Mouse (Mus musculus) small intestine, adult 2 months (tissue): ENCODE data around the gene Rad23b. TPM values are rescaled to one million over a fixed set of nuclear protein-coding genes. Genes with fewer than 3 reads are reported as not detected.

ENCODE experiments used
- H3K27ac ChIP-seq: fragments of 200-500 bp; 2 replicates; pipeline ENCODE4 v1.5.1; 2012; ENCODE audit warnings: low read depth, low read length, control low read depth, inconsistent platforms; ENCODE audit not compliant: insufficient read depth
- H3K27me3 ChIP-seq: fragments of 200-500 bp; 2 replicates; pipeline ENCODE4 v1.6.1; 2012; ENCODE audit warnings: mild to moderate bottlenecking, moderate library complexity, low read length, inconsistent platforms; ENCODE audit not compliant: control insufficient read depth, insufficient read depth
- H3K36me3 ChIP-seq: fragments of 200-500 bp; 2 replicates; pipeline ENCODE4 v1.6.1; 2012; ENCODE audit warnings: mild to moderate bottlenecking, low read length, control low read depth, inconsistent platforms; ENCODE audit not compliant: control insufficient read depth, insufficient read depth
- H3K4me1 ChIP-seq: fragments of 200-500 bp; 2 replicates; pipeline ENCODE4 v1.6.1; 2012; ENCODE audit warnings: low read length, inconsistent platforms, mixed read lengths; ENCODE audit not compliant: control insufficient read depth, insufficient read depth, insufficient read length
- H3K4me3 ChIP-seq: fragments of 200-500 bp; 2 replicates; pipeline ENCODE4 v1.5.1; 2012; ENCODE audit warnings: low read depth, mild to moderate bottlenecking, control low read depth, inconsistent platforms, low read length, moderate library complexity
- CTCF ChIP-seq: fragments of 200-500 bp; IDR thresholded peaks from 2 replicates; pipeline ENCODE4 v1.5.1; 2012; ENCODE audit warnings: low read depth, mild to moderate bottlenecking, control low read depth, inconsistent platforms, low read length, moderate library complexity, mixed read lengths; ENCODE audit not compliant: insufficient replicate concordance, insufficient read length; ENCODE audit errors: extremely low read depth
- POLR2A ChIP-seq: fragments of 200-500 bp; IDR thresholded peaks from 2 replicates; pipeline ENCODE4 v1.6.1; 2012; ENCODE audit warnings: low read depth, mild to moderate bottlenecking, control low read depth, inconsistent platforms, low read length, moderate library complexity
- WGBS: fragments of 180-500 bp; shearing (Covaris S2); methylation state at CpG from one replicate; pipeline ENCODE4 v1.1.7; 2018; 5-methylcytosine and 5-hydroxymethylcytosine counted together
- polyA plus RNA-seq: library from polyadenylated mRNA; depleted of rRNA; stranded (reverse); fragments of >200 nt; gene quantifications from 2 replicates; pipeline ENCODE4 v1.2.3, GENCODE M21; 2012

Rad23b gene
- polyA plus RNA-seq, 1 experiment = 267 TPM

GRCm38 (mm10) chr4:55386768-55387167 lies 36.9 kb downstream of the Rad23b start:
- WGBS = 68% methylated on average over 2 of the region's 2 CpGs
- TF ChIP-seq POLR2A = no peak
- TF ChIP-seq CTCF = no peak
- no peak overlapping the region for H3K27ac ChIP-seq

GRCm38 (mm10) chr4:55391480-55391879 lies 41.6 kb downstream of the Rad23b start:
- 78% methylated on average over 1 of the region's 1 CpGs for WGBS
- H3K4me1 ChIP-seq = no peaks in the 10 kb centered on the region
- H3K4me3 ChIP-seq = no peak overlapping the region
- peaks cover 15% of the 10 kb centered on the region for H3K36me3 ChIP-seq
- TF ChIP-seq POLR2A (no peak), CTCF (no peak)
- no peak overlapping the region for H3K27ac ChIP-seq
- no peaks in the 10 kb centered on the region for H3K27me3 ChIP-seq

More at GRCm38 (mm10) chr4:55386768-55387167, 36.9 kb downstream of the Rad23b start:
- Histone ChIP-seq H3K4me3 (no peak overlapping the region), H3K4me1 (no peaks in the 10 kb centered on the region), H3K27me3 (no peaks in the 10 kb centered on the region), H3K36me3 (peaks cover 49% of the 10 kb centered on the region)

GRCm38 (mm10) chr4:55392445-55392844 lies 42.6 kb downstream of the Rad23b start:
- H3K36me3 ChIP-seq = peaks cover 9% of the 10 kb centered on the region
- TF ChIP-seq CTCF (no peak), POLR2A (no peak)
- H3K4me3 ChIP-seq = no peak overlapping the region
- H3K4me1 ChIP-seq = no peaks in the 10 kb centered on the region
- no peak overlapping the region for H3K27ac ChIP-seq
- no peaks in the 10 kb centered on the region for H3K27me3 ChIP-seq
- 91% methylated on average over 7 of the region's 7 CpGs for WGBS

GRCm38 (mm10) chr4:55397911-55398762 lies 48.3 kb downstream of the Rad23b start:
- Histone ChIP-seq H3K36me3 (no peaks in the 10 kb centered on the region), H3K27me3 (no peaks in the 10 kb centered on the region), H3K27ac (no peak overlapping the region), H3K4me1 (peaks cover 7% of the 10 kb centered on the region; the same call in 1 of the 2 replicates), H3K4me3 (peak overlapping the region; percentile 60)
- 29% methylated on average over 17 of the region's 17 CpGs for WGBS
- TF ChIP-seq CTCF = peak; percentile 71; the same call in 1 of the 2 replicates
- 0 out of 2 replicates have a peak, but pooled peaks have one; percentile 22 for TF ChIP-seq POLR2A

- 66% methylated on average over 11 of the region's 11 CpGs for WGBS
Observed at GRCm38 (mm10) chr4:55398901-55399300, 49.1 kb downstream of the Rad23b start.

GRCm38 (mm10) chr4:55405329-55405728 lies 55.5 kb downstream of the Rad23b start:
- Histone ChIP-seq H3K27ac (no peak overlapping the region), H3K4me3 (no peak overlapping the region), H3K27me3 (no peaks in the 10 kb centered on the region), H3K4me1 (no peaks in the 10 kb centered on the region), H3K36me3 (no peaks in the 10 kb centered on the region)
- TF ChIP-seq POLR2A = no peak
- TF ChIP-seq CTCF = no peak
- WGBS = 87% methylated on average over 3 of the region's 3 CpGs

More at GRCm38 (mm10) chr4:55398901-55399300, 49.1 kb downstream of the Rad23b start:
- Histone ChIP-seq H3K27me3 (no peaks in the 10 kb centered on the region), H3K27ac (no peak overlapping the region), H3K4me1 (peaks cover 7% of the 10 kb centered on the region; the same call in 1 of the 2 replicates), H3K4me3 (no peak overlapping the region), H3K36me3 (no peaks in the 10 kb centered on the region)
- no peak for TF ChIP-seq POLR2A
- no peak for TF ChIP-seq CTCF

- no peaks in the 10 kb centered on the region for H3K27me3 ChIP-seq
- H3K36me3 ChIP-seq = no peaks in the 10 kb centered on the region
- H3K27ac ChIP-seq = no peak overlapping the region
- no peaks in the 10 kb centered on the region for H3K4me1 ChIP-seq
- no peak overlapping the region for H3K4me3 ChIP-seq
- WGBS = 96% methylated on average over 1 of the region's 1 CpGs
- no peak for TF ChIP-seq POLR2A
Observed at GRCm38 (mm10) chr4:55406558-55406957, 56.7 kb downstream of the Rad23b start.
